Mouse (Mus musculus): ENCODE measurements at regions not wholly inside any gene's neighbourhood (a gene's known extent, or its start where the extent isn't known, plus 50 kb on each side); places are given as distances from the start of the nearest gene placed in this dataset.
A peak's percentile ranks its signal among the peaks of the same experiment; 100 is the strongest.

DNA sequence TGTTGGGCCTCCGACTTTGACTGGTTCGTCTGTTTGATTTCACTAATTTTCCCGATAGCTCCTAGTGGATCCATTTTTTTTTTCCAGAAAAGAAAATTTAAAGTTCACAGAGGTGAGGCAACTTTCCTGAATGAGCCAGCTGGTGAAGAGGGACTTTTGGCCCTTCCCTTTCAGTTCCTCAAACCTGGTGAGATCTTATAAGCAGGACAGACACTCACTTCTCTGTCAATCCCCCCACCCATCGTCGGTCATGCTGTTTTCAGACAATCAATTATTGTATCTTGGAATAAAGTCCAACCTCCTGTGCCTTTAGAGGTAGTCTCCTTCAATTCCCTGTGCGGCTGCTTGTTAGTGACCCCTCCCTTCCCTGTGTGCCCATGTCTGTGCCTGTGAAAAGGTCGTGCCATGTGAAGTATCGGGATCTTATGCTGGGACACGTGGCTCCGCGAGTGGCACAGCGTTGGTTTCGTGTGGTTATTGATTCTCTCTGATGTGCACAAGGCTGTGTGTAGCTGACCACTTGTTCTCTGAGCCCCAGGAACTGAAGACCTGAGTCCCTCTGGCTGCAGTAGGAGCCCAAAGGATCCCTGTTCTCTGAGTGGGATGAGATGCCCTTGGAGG lies 55.9 kb upstream of the Slc38a2 start:
- Histone ChIP-seq H3K79me2 (replicated peaks; ENCODE audit: control insufficient read depth, extremely low read depth, insufficient read depth, poor library complexity, severe bottlenecking) (no peaks in the 10 kb centered on the region), H3K27ac (ENCODE audit: insufficient read depth, low read depth) (peak overlapping the region; percentile 11; the same call in 1 of the 2 replicates), H3K9me3 (replicated peaks; ENCODE audit: low read length) (no peaks in the 10 kb centered on the region), H3K4me2 (ENCODE audit: insufficient read depth, low read depth, poor library complexity, severe bottlenecking) (peak overlapping the region; percentile 48), H3K36me3 (replicated peaks in 1 of 2; ENCODE audit: control insufficient read depth in 1 of 2, insufficient read depth in 1 of 2, low read length in 1 of 2) (no peaks in the 10 kb centered on the region), H3K4me1 (ENCODE audit: control insufficient read depth in 1 of 2, insufficient read depth in 2 of 2) (peaks cover 25 to 44% of the 10 kb centered on the region in 2 experiments), H3K27me3 (replicated peaks) (no peaks in the 10 kb centered on the region), H3K4me3 (replicated peaks in 1 of 3; ENCODE audit: low read depth in 2 of 3, low read length in 2 of 3, poor library complexity in 1 of 3) (peak overlapping the region in 2 of 3 experiments; percentile 5 to 16), H3K9ac (ENCODE audit: insufficient read depth, low read depth) (no peak overlapping the region)
- peak; percentile 61; the same call in 1 of the 2 replicates for TF ChIP-seq TCF12 (IDR thresholded peaks at IDR 0.05; ENCODE audit: low read depth, low read length)
- no peak for TF ChIP-seq ZKSCAN1 (IDR thresholded peaks at IDR 0.05; ENCODE audit: borderline replicate concordance, low read depth, low read length)
- peak; percentile 93 for TF ChIP-seq MAX (IDR thresholded peaks at IDR 0.05; ENCODE audit: low read length)
- TF ChIP-seq ETS1 (conservative IDR thresholded peaks at IDR 0.05; ENCODE audit: low read depth, low read length): peak; percentile 65; the same call in 1 of the 2 replicates
- TF ChIP-seq MYC (IDR thresholded peaks at IDR 0.05; ENCODE audit: low read depth, low read length): peak; percentile 78
- TF ChIP-seq UBTF (IDR thresholded peaks at IDR 0.05; ENCODE audit: low read depth, low read length): no peak
- no peak for TF ChIP-seq MAFK (IDR thresholded peaks at IDR 0.05; ENCODE audit: insufficient replicate concordance, low read length)
- TF ChIP-seq POLR2AphosphoS2 (IDR thresholded peaks at IDR 0.05; ENCODE audit: low read depth, low read length): no peak
- no peak for TF ChIP-seq E2F4 (IDR thresholded peaks at IDR 0.05; ENCODE audit: insufficient replicate concordance, low read depth, low read length)
- TF ChIP-seq EP300 (IDR thresholded peaks at IDR 0.05; ENCODE audit: low read length): peak; percentile 93
- no peak for TF ChIP-seq HCFC1 (IDR thresholded peaks at IDR 0.05; ENCODE audit: low read depth, low read length)
- TF ChIP-seq USF1 (IDR thresholded peaks at IDR 0.05; ENCODE audit: low read depth, low read length): no peak
- TF ChIP-seq RCOR1 (conservative IDR thresholded peaks at IDR 0.05; ENCODE audit: low read depth, low read length): peak; percentile 85
- peak; percentile 68; the same call in 1 of the 2 replicates for TF ChIP-seq SIN3A (IDR thresholded peaks at IDR 0.05; ENCODE audit: low read length)
- no peak for TF ChIP-seq POLR2A (IDR thresholded peaks at IDR 0.05; ENCODE audit: low read depth, low read length)
- peak; percentile 57; the same call in 1 of the 2 replicates for TF ChIP-seq ZNF384 (IDR thresholded peaks at IDR 0.05; ENCODE audit: low read depth, low read length)
- TF ChIP-seq JUN (IDR thresholded peaks at IDR 0.05; ENCODE audit: insufficient read depth, low read depth, low read length): peak; percentile 41; the same call in 1 of the 2 replicates
- no peak for TF ChIP-seq MAZ (IDR thresholded peaks at IDR 0.05; ENCODE audit: low read depth, low read length)
- no peak; the same call in 1 of the 2 replicates for TF ChIP-seq RAD21 (IDR thresholded peaks at IDR 0.05; ENCODE audit: low read depth, low read length)
- TF ChIP-seq TBP (conservative IDR thresholded peaks at IDR 0.05; ENCODE audit: low read depth, low read length): no peak
- TF ChIP-seq KAT2A (IDR thresholded peaks at IDR 0.05; ENCODE audit: insufficient replicate concordance, low read length): no peak
- no peak for TF ChIP-seq SMC3 (IDR thresholded peaks at IDR 0.05; ENCODE audit: low read depth, low read length)
- TF ChIP-seq IRF4 (IDR thresholded peaks at IDR 0.05; ENCODE audit: low read depth, low read length): peak; percentile 94
- TF ChIP-seq MXI1 (IDR thresholded peaks at IDR 0.05; ENCODE audit: low read depth, low read length): no peak
- no peak for TF ChIP-seq USF2 (conservative IDR thresholded peaks at IDR 0.05; ENCODE audit: low read depth, low read length)
- TF ChIP-seq PAX5 (IDR thresholded peaks at IDR 0.05; ENCODE audit: low read length): no peak
- no peak for TF ChIP-seq CHD1 (IDR thresholded peaks at IDR 0.05; ENCODE audit: low read depth, low read length)
- TF ChIP-seq NRF1 (IDR thresholded peaks at IDR 0.05; ENCODE audit: low read depth, low read length): no peak
- 0 out of 2 replicates have a peak, but pooled peaks have one; percentile 18 for TF ChIP-seq JUND (conservative IDR thresholded peaks at IDR 0.05; ENCODE audit: low read depth, low read length)
- TF ChIP-seq CHD2 (IDR thresholded peaks at IDR 0.05; ENCODE audit: low read length): peak; percentile 64
- peak; percentile 4; the same call in 1 of the 2 replicates for TF ChIP-seq BHLHE40 (IDR thresholded peaks at IDR 0.05; ENCODE audit: low read depth, low read length)
- TF ChIP-seq MEF2A (IDR thresholded peaks at IDR 0.05; ENCODE audit: borderline replicate concordance, low read depth, low read length): peak; percentile 61; the same call in 1 of the 2 replicates
- TF ChIP-seq ZC3H11A (IDR thresholded peaks at IDR 0.05; ENCODE audit: low read depth, low read length): no peak
- TF ChIP-seq GABPA (IDR thresholded peaks at IDR 0.05; ENCODE audit: insufficient replicate concordance, low read depth, low read length): no peak
- TF ChIP-seq NELFE (IDR thresholded peaks at IDR 0.05; ENCODE audit: low read depth, low read length): no peak
- in situ Hi-C loops (cut with MboI; ENCODE audit: low pct_ligation_motif_present, low pct_unique_long_range_greater_than_20kb, low sequenced_read_pairs): no loop called here
- DNase-seq (ENCODE audit: extremely low read depth): peak; percentile 49
- dilution Hi-C loops (cut with MboI; ENCODE audit: extremely low pct_ligation_motif_present, extremely low pct_unique_long_range_greater_than_20kb, low sequenced_read_pairs): no loop called here
